Mouse (Mus musculus) liver, embryonic 14.5 days (tissue): Measurements from ENCODE around the gene Gpr179.

Experiments used
- CTCF ChIP-seq: IDR thresholded peaks from 2 replicates; pipeline ENCODE4 v1.5.1; 2016; ENCODE audit warnings: antibody characterized with exemption, low read depth, control low read depth
- EP300 ChIP-seq: IDR thresholded peaks from 2 replicates; pipeline ENCODE4 v1.6.1; 2016; ENCODE audit warnings: antibody characterized with exemption, low read depth

- no peak for TF ChIP-seq CTCF
- no peak for TF ChIP-seq EP300
These were observed 21.5 kb upstream of the Gpr179 start for GRCm38 (mm10) chr11:97373402-97373801.
